Comparison of ENCODE assay signal across 8 mouse cellular contexts in the genomic region with DNA sequence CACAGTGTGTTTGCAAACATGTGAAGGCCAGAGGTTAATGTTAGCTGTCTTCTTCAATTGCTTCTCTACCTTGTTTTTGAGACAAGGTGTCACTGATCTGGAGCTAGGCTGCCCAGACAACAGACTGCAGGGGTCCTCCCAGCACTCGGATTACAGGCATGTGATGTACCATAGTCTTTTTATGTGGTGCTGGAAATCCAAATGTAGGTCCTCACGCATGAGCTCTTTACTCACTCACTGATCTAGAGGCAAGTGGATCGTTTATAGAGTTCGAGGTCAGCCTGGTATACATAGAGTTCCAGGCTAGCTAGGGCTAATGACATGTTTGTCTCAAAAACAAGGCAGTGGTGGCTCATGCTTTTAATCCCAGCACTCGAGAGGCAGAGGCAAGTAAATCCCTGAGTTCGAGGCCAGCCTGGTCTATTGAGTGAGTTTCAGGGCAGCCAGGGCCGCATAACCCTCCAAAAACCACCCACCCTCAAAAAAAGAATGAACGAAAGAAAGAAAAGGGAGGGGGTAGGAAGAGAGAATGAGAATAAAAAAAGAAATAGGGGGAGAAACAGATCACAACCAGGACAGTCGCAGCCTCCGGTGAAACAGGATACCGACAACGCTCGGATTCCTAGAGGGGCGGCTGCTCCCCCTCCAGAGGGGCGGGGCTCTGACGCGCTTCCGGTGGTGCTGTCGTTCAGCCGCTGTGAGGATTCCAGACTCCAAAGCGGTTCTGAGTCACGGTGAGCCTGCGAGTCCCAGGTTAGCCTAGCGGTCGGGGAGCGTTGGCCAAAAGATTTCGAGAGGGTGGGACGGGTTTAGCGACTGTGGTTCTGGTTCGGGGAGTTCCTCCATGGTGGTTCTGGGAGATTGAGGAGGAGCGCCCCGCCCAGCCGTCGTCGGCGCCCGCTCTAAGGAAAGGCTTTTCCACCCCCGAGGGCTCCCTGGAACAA. TPM values are rescaled to one million over a fixed set of nuclear protein-coding genes. Genes with fewer than 3 reads are reported as not detected.
DNase-seq lines count a peak whose midpoint lies in the region; ATAC-seq lines count a peak whose summit lies in the region.

A gene (plus strand): TSS at position 649 of the 944 bp plus-strand sequence.

- peak; percentile 93 for DNase-seq in adipocyte (ENCODE audit: low spot score)
- peak; percentile 94 for DNase-seq in embryo, embryonic 10 days (ENCODE audit: low spot score)
- DNase-seq in gastrocnemius, postnatal 10 days: peak; percentile 89
- DNase-seq in induced T-regulatory cell, adult 2 months (ENCODE audit: low read depth): peak; percentile 95
- DNase-seq in left cerebral cortex, adult 9 months (ENCODE audit: low spot score in 2 of 2): peak; percentile 58 to 85
- peak; percentile 84 for DNase-seq in right cerebral cortex, postnatal 14 days
- DNase-seq in urinary bladder, postnatal 36 days (ENCODE audit: low spot score in 2 of 2): peak; percentile 91

- peak; percentile 99 for ATAC-seq in megakaryocyte progenitor cell, adult 5-6 weeks (replicated peaks; ENCODE audit: poor library complexity)

RNA-seq across cellular contexts. Expression of the gene that starts here (rescaled TPM):
- total RNA-seq in gastrocnemius, postnatal 10 days (2021): 10 to 100 TPM; 12.9 to 14.3 TPM
- total RNA-seq in megakaryocyte progenitor cell, adult 5-6 weeks (2015): 13.9 and 14.0 TPM in 2 replicates
- total RNA-seq in megakaryocyte progenitor cell, adult 5-6 weeks (2017): 11.8 and 12.5 TPM in 2 replicates

Comparison
In these comparisons a context has a peak if more than half of its experiments do, and no peak if none do; other contexts are left out.
1. Peak in every context shown above with its lines: DNase-seq and ATAC-seq.